Mouse (Mus musculus): Measurements from ENCODE around the gene Moxd2.

The Moxd2 gene

GRCm38 (mm10) chr6:40887394-40887793 is at the start of gene Moxd2:
Moxd2 (minus strand) TSS chr6:40887494.
- DNase-seq (ENCODE audit: low read depth, low spot score), result no peak

GRCm38 (mm10) chr6:40919954-40920353 is 32.7 kb upstream of the Moxd2 start:
- no peak for DNase-seq (ENCODE audit: low read depth, low spot score)

GRCm38 (mm10) chr6:40900287-40900686 is 13.0 kb upstream of the Moxd2 start, which contains the start of gene Prss58:
Prss58 (minus strand) TSS chr6:40900387.
- no peak for DNase-seq (ENCODE audit: low read depth, low spot score)

GRCm38 (mm10) chr6:40894716-40895115 is 7.4 kb upstream of the Moxd2 start:
- no peak for DNase-seq (ENCODE audit: low read depth, low spot score)

GRCm38 (mm10) chr6:40893577-40893976 is 6.3 kb upstream of the Moxd2 start:
- peak; percentile 30 for DNase-seq (ENCODE audit: low read depth, low spot score)

GRCm38 (mm10) chr6:40891754-40892153 is 4.5 kb upstream of the Moxd2 start:
- no peak for DNase-seq (ENCODE audit: low read depth, low spot score)

GRCm38 (mm10) chr6:40890973-40891372 is 3.7 kb upstream of the Moxd2 start:
- DNase-seq (ENCODE audit: low read depth, low spot score), result no peak

GRCm38 (mm10) chr6:40845283-40845682 is 42.0 kb downstream of the Moxd2 start:
- no peak for DNase-seq (ENCODE audit: low read depth, low spot score)
